Mouse (Mus musculus) erythroblast, adult 5-6 weeks (primary cell): ENCODE measurements around the gene Kbtbd7. TPM values are rescaled to one million over a fixed set of nuclear protein-coding genes. Genes with fewer than 3 reads are reported as not detected.
A peak's percentile ranks its signal among the peaks of the same experiment; 100 is the strongest.

Experiments
- ATAC-seq: replicated peaks from 2 replicates; pipeline ENCODE4 v1.8.0; 2016; ENCODE audit warnings: moderate number of reproducible peaks, mild to moderate bottlenecking, moderate TSS enrichment, inconsistent platforms; ENCODE audit not compliant: poor library complexity, low FRiP score, severe bottlenecking
- total RNA-seq, 2 experiments: library from RNA; stranded (forward) in 1 of 2; stranded (reverse) in 1 of 2; fragments of 150-400 nt in 1 of 2; fragments of 200-764, 138-1000 nt in 1 of 2; gene quantifications; 2 replicates each; pipeline versions ENCODE4 v1.2.3 to v1.2.4; 2015 to 2017; ENCODE audit warnings: low replicate concordance in 2 of 2

Kbtbd7 gene
- 9.2 and 10.2 TPM in 2 replicates for total RNA-seq (2015; ENCODE audit: low replicate concordance)
- total RNA-seq (2017; ENCODE audit: low replicate concordance) = 10.5 and 11.4 TPM in 2 replicates

- peak; percentile 97 for ATAC-seq
Measured at GRCm38 (mm10) chr14:79425979-79426729, at the start of gene Kbtbd7. TSS of gene Kbtbd7 (plus strand) at chr14:79426511.

GRCm38 (mm10) chr14:79377041-79377440 lies 49.3 kb upstream of the Kbtbd7 start:
- no peak for ATAC-seq

GRCm38 (mm10) chr14:79383120-79383519 lies 43.2 kb upstream of the Kbtbd7 start:
- peak; percentile 92 for ATAC-seq

- ATAC-seq = no peak
Measured at GRCm38 (mm10) chr14:79388304-79388703, 38.0 kb upstream of the Kbtbd7 start.

- peak; percentile 39 for ATAC-seq
Measured at GRCm38 (mm10) chr14:79389438-79390264, 36.7 kb upstream of the Kbtbd7 start.

- peak; percentile 82 for ATAC-seq
Measured at GRCm38 (mm10) chr14:79390265-79390926, 35.9 kb upstream of the Kbtbd7 start, which contains the start of gene Naa16. TSS of gene Naa16 (minus strand) at chr14:79390778.

GRCm38 (mm10) chr14:79393289-79393688 lies 33.0 kb upstream of the Kbtbd7 start:
- no peak for ATAC-seq

GRCm38 (mm10) chr14:79394564-79394963 lies 31.7 kb upstream of the Kbtbd7 start:
- ATAC-seq = peak; percentile 57

- ATAC-seq = peak; percentile 91
Measured at GRCm38 (mm10) chr14:79397321-79398122, 28.8 kb upstream of the Kbtbd7 start, which contains the start of gene Mtrf1. TSS of gene Mtrf1 (plus strand) at chr14:79397772.

GRCm38 (mm10) chr14:79407641-79408040 lies 18.7 kb upstream of the Kbtbd7 start:
- ATAC-seq = no peak

GRCm38 (mm10) chr14:79409278-79409830 lies 17.0 kb upstream of the Kbtbd7 start:
- no peak for ATAC-seq

- ATAC-seq = no peak
Measured at GRCm38 (mm10) chr14:79410662-79411061, 15.6 kb upstream of the Kbtbd7 start.

- no peak for ATAC-seq
Measured at GRCm38 (mm10) chr14:79413121-79413520, 13.2 kb upstream of the Kbtbd7 start.

- peak; percentile 28; the same call in 1 of the 2 replicates for ATAC-seq
Measured at GRCm38 (mm10) chr14:79420083-79420685, 6.1 kb upstream of the Kbtbd7 start.

GRCm38 (mm10) chr14:79426730-79427365 lies 537 bp downstream of the Kbtbd7 start:
- peak; percentile 22 for ATAC-seq

- no peak for ATAC-seq
Measured at GRCm38 (mm10) chr14:79434068-79434467, 7.8 kb downstream of the Kbtbd7 start.

- ATAC-seq = peak; percentile 90
Measured at GRCm38 (mm10) chr14:79440655-79441054, 14.3 kb downstream of the Kbtbd7 start.

GRCm38 (mm10) chr14:79441441-79441840 lies 15.1 kb downstream of the Kbtbd7 start:
- ATAC-seq = no peak
